Mouse (Mus musculus): ENCODE results near the gene Cdc14b. TPM values are rescaled to one million over a fixed set of nuclear protein-coding genes. Genes with fewer than 3 reads are reported as not detected.
A peak's percentile ranks its signal among the peaks of the same experiment; 100 is the strongest.

The Cdc14b gene
- total RNA-seq, 1 experiment from 2014 or later, result 9.7 TPM

DNA sequence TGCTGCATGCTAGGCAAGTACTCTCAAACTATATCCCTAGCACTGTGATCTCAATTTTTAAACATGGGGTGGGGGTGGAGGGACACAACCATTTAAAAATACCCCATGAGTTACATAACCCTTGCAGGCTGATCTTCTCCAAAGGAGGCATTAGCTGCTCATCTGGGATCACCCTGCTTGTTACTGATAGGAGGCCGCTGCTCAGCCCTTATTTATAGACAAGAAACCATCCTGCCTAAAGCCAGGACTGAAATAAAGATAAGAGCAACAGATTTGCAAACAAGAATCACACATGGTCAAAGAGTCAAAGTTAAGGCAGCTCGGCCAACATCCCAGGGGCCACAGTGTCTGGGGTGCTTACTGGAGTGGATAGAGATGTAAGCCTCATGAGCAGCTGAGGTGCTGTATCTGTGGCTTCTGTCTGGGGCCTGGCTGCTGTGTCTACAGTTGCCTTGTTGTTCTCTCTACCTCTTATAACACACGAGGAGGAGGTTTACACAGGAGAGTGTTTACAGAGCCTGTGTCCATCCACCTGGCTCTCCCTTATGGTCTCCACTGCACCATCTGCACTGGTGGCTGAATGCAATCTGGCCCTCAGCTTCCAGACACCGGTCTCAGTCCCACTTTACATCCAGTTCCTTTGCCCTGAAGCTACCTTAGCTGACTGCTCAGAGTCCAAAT is 38.0 kb downstream of the Cdc14b start:
- no peak for DNase-seq

DNA sequence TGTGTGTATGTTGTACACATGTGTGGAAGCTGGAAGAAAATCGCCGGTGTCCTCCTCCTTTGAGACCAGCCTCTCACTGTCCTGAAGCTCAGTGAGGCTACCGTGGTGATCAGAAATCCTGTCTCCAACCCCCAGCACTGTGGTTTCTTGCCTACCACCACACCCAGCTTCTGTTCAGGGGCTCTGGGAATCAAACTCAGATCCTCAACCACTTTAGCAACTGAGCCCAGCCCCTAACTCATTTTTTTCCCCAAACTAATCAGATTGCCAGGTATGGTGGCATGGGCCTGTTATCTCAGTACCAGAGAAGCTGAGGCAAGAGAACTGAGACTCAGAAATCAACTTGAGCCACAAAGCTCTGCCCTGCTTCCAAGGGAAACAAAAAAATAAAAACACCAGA is 39.3 kb downstream of the Cdc14b start:
- DNase-seq, result no peak

DNA sequence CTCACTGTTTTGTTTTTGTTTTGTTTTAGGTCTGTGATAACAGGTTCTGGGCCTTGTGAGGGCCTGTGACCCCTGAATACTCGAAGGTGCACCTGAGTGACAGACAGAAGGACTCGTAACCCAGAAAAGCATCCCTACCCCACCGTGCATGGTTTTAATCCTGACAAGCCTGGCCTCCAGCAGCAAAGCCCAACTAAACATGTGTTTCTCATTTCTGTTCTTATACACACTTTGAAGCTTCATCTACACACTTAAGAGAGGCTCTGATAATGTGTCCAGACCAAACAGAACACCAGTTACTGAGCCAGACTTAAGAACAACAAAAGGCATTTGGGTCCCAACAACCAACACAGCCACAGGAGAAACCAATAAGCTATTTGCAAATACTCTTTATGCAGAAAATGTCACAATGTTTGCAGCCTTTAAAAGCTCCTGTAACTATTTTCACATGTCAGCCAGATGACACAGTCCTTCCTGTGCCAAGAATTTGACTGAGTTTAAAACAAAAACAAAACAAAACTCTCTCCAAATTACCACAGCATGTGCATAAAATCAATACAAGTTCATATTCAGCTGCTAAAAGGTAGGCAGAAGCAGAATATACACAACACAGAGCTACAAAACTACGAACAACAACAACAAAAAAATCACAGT is 39.9 kb downstream of the Cdc14b start:
- DNase-seq, result no peak

DNA sequence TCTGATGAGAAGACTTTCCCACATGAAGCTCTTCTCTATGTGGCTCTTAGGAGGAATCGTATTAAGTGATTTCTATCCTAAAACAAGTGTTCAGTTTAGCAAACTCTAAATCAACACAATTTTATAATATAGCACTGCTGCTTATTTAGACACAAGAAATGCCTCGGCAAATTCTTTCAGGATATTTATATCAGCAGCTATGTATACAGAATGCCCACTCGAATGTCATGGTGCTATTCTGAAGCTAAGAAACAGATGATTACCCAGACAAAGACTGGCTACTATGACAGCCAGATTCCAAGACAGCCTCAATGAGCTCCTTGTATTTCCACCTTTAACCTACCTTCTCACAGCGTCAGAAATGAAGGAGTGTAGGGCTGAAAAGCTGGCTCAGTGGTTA is 42.0 kb downstream of the Cdc14b start:
- no peak for DNase-seq

DNA sequence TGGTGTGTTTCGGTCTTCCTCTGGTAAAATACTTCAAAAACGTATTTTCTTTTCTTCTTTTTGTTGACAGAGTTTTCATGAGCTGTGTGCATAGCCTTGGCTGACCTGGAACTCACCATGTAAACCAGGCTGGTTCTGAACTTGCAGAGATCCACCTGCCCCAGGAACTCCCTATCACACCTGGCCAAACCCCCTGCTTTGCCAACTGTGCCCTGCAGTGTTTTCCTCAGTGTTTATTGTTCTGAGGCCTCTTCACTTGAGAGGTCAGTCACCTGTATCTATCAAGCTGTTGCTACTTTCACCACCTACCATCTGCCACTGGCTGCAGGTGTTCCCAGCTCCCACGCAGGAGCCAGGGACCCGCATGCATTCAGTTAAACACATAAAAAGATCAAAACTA is 48.4 kb downstream of the Cdc14b start:
- DNase-seq, result no peak

DNA sequence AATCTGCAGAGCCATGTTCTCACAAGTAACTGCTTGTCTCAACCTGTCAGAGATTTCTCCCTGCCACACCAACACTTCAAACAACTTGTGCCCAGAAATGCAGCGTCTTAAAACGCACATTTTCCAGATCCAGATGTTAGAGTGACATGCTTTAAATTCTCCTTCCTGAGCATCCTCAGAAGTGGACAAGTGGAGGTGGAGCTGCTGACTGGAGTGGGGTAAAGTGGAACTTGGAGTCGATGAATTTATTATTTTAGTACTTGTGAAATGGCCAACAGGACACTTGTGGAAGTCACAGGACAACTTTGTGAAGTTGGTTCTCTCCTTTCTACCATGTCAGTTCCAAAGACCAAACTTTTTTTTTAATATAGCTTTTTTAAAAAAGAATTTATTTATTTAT is 49.4 kb downstream of the Cdc14b start:
- no peak for DNase-seq

DNA sequence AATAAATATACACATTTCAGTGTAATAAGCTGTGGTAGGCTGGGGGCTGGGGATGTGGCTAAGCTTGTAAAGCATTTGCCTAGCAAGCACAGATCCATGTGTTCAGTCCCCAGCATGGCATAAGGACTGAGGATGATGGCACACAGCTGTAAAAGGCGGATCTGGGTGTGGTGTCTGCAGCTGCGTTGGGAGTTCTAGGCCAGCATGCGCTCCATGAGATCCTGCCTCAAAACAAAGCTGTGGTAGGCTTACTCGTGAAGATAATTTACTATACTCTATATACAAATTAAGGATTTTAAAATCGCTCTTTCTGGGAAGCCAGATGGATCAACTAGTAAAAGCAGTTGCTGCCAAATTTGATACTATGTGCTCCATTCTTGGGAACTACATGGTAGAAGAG is 60.2 kb downstream of the Cdc14b start:
- DNase-seq, result no peak

DNA sequence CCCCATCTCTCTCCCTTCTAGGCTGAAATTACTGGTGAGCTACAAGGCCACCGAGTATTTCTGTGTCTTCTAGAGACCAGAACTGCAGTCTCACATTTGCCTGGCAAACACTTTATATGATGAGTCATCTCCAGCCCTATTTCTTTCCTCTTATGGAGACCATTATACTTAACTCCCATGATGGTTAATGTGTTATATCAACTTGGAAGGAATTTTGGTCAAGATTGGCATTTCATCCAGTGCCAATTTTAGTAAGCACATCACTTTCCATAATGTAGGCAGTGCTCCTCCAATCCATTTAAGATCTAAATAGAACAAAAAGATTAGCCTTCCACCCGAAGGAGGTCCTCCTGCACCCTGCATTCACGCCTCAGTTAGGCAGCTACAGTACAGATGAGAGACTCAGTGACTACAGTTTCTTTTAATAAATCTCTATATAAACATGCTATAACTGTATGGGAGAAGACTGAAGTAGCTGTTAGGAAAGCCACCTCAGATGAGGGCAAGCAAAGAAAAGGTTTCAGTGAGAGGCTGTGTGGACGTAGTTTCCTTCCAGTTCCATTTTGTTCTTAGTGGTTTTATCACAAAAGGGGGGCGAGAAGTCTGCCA is 63.0 kb downstream of the Cdc14b start:
- DNase-seq, result no peak

DNA sequence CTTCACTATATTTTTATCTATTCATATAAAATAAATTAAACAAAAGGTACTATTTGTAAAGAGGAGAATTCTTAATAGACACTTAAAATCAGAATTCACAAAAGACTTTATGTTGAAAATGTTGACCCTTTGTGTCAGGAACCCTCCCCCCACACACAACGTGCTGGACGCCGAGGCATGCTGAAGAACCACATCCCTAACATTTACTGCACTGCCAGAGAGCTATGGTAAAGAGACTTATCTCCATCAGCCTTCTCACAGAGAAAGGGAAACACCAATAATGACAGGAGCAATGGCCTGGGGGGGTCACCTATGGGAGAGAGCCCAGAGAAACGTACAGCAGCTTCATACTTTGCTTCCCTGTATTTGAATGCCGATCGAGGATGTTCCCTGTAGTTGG is 66.9 kb downstream of the Cdc14b start:
- DNase-seq, result no peak

DNA sequence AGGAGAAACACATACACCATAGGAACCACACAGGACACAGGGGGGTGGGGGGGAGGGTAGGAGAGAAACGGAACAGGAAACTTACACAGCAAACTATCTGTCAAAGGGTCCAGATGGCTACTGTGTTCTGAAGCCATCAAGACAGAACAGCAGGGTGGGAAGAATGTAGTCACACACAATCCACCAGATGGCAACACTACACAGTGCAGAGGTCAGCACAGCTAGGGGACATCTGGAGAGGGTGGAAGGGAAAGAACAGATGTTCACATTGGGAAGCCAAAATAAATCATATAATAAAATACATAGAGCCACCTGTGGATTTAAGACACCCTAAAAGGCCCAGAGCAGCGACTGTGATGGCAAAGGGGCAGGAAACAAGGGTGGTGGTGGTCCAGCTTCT is 69.9 kb downstream of the Cdc14b start:
- DNase-seq, result no peak

DNA sequence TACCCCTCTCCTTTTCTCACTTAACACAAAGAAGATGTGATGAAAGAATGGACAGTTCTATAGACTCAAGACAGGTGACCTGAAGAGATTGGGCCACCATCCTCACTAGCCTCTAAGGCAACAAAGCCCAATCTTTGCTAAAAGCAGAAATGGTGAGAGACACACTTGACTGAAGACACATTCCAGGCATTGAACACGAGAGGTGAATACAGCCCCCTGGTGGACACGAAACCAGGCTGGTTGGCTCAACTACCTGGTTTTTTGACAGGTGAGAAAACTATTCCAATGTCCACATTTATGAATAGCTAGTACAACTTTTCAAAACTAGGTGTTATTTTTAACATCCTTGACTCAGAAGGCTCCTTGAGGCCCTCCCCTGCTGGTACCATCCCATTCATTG is 70.4 kb downstream of the Cdc14b start:
- DNase-seq, result no peak

DNA sequence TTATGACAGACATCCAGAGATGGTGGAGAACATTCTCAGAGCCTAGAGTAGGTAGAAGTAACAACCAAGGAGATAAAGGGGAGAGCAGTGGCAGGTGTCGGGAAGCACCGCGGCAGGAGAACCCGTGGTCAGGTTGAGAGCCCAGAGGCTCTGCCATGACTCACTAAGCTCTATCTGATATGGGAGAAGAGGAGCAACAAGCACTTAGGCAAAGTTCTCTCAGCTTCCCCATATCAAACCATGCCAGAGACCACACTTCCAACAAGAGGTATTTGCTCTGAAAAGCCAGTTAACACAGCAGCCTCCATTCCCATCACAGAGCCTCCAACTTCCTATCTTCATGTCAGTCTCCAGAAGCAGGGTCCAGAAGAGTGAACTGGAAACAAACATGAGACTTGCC is 74.2 kb downstream of the Cdc14b start:
- no peak for DNase-seq

DNA sequence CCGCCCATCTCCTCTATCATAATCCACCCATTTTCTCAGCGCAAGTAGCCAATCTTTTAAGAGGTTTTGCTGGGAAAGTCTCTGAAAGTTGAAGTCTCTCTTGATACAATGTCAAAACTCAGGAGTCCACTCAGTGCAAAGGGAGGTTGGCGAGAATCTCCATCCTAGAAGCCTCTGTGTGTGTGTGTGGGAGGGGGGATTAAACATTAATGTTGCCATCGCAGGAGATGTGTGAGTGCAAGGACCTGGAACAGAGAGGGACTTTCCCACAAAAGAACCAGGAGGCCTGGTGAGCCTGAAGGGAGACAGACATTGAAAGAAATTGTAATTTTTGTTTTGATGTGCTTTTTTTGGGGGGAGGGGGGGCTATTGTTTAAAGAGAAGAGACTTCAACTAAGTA is 76.8 kb downstream of the Cdc14b start:
- DNase-seq, result no peak

DNA sequence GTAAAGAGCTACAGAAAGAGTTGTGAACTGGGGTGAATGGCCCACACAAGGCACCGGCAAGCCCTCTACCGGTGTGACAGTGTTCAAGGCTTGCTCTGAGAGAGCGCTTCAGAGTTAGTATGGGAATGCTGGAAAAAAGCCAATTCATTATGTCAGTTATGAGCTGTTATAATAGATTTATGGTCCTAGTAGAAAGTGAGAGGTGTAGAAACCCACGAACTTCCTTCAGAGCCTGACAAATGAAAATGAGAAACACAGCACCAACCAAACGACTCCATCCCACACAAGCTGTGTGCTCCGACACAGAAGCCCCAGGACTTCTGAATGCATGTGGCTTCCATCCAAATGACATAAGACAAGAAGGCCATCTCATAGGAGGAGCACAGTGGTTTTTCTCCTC is 77.2 kb downstream of the Cdc14b start:
- DNase-seq, result no peak

DNA sequence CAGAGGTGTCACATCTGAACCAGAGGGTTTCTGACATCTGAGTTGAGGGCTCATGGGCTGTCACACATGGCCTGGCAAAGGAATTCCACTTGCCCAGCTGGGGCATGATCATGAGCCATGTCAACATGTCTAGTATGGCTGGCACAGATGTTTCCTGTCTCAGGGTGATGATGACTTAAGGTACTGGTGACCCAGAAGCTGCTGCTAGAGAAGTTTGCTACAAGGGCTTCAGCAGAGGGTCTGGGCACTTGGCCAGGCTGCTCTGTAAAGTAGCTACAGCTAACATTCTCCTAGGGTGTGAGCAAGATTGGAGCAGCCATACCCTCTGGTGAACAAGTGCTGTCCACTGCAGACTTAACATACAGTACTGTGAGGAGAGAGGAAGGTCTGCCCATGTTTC is 88.0 kb downstream of the Cdc14b start:
- DNase-seq, result no peak

DNA sequence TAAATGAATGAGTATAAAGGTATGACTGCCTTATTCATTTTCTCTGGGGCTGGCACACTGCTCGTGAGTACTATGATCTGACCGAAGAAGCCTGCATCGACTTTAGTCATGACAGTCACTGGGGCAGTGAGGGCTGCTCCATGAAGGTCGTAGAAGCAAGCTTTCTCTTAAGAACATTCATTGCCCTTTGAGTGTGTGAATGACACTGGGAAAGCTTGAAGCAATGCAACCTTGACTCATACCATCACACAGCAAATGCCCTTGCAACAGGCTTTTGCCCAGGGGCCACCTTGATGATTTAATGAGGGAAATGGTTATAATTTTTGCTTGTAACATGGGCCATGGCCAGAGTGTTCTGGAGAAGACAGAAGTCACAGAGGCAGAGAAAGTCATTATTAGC is 88.6 kb downstream of the Cdc14b start:
- no peak for DNase-seq

DNA sequence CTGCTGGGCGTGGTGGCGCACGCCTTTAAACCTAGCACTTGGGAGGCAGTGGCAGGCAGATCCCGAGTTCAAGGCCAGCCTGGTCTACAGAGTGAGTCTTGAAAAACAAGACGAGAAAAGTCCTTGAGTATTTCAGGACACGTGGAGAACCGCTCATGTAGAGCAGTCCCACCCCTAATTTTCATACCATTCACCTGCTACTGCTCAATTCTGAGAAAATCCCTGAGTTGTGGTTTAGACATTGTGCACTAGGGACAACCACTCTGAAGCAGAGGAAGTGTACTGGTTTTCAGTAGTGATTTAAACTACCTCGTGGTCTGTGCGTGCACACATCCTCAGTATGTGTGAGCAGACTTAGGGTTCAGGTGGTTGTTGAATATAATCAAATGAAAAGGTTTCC is 89.5 kb downstream of the Cdc14b start:
- DNase-seq, result no peak

DNA sequence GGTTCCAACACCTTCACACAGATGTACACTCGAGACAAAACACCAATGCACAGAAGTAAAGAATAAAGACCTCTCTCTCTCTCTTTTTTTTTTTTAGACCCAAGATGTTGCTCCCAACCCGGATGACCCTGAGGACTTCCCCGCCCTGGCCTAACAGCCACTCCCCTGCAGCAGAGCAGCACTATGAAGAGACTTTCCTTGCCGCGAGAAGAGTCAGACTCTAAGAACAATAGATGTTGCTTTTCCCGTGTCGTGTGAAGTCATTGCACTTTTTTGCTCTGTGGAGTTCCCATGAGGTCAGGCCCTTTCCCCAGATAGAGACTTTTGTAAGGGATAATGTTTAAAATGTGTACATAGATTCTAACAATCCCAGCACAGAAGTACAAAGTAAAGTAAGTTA is 89.9 kb downstream of the Cdc14b start:
- DNase-seq, result no peak

DNA sequence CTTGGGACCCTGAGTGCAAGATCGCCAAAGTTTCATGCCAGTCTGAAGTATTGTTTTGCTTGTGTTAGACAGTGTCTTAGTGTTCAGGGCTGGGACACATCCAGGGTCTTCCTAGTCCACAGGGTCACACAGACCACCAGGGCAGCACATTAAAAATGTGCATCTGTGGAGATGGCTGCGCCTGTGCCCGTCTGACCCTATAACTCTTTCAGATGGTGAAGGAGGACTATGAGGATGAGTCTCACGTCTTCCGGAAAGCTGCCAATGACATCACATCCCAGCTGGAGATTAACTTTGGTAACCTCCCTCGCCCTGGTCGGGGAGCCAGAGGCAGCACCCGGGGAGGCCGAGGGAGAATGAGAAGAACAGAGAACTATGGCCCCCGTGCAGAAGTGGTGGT is 90.7 kb downstream of the Cdc14b start:
- no peak for DNase-seq

DNA sequence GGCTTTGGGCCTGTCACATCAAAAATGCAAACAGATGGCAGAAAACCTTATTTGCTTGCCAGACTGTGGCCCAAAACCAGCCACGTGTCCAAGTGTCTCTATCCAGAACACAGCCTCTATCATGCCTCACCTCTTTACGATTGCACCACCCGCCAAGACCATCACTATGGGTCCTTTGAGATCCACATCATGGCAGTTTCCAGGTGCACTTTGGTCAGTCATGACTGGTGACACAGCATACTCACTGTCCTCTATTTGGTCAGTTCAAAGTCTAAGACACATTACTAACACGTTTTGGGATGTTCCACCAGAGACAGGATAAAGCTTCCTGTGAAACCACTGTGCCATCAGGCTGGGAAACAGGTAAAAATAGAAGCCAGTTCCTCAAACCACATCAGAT is 91.5 kb downstream of the Cdc14b start:
- DNase-seq, result no peak

DNA sequence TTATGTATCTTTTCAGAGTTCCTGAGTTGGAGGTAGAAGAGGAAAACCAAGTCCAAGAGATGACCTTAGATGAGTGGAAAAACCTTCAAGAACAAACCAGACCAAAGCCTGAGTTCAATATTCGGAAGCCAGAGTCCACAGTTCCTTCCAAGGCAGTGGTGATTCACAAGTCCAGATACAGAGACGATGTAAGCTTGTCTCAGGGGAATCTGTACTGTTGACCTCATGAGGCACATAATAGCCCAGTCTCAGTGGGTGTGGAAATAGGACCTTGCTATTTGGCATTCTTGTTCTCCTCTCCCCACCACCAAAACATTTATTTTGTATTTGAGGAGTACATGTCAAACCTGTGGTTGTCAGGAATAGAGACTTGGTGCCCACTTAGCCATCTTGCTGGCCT is 93.0 kb downstream of the Cdc14b start:
- DNase-seq, result no peak

DNA sequence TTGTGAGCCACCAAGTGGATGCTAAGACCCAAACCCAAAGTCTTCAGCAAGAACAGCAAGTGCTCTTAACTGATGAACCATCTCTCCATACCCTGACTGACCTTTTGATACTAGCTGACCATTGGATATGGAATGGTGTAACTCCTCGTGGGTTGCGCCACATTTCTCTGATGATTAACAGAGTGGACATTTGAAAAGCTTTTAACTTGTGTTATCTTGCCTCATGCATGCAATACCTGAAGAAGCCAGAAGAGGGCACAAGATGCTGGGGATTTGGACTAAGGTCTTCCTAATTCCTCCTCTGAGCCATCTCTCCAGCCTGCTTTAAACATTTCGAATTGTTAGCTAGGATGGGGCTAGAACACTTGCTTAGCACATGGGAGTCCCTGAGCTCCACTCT is 94.2 kb downstream of the Cdc14b start:
- DNase-seq, result peak; percentile 54

DNA sequence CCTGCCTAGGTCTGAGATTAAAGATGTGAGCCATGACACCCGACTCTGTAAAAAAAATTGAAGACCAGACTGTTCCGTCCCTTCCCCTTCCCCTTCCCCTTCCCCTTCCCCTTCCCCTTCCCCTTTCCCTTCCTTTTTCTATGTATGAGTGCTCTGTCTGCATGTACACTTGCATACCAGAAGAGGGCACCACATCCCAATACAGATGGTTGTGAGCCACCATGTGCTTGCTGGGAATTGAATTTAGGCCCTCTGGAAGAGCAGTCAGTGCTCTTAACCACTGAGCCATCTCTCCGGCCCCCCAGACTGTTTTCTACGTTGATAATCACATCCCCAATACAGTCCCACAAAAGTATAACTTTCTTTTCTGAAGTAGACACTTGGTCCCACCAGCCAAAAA is 94.8 kb downstream of the Cdc14b start:
- DNase-seq, result no peak

All from adrenal gland, postnatal 25 days (tissue).